Mouse (Mus musculus) brain, embryonic 14.5 days (tissue): ENCODE measurements around the gene Tra2a.
"Not testable (repeated sequence)": the region's sequence is repeated elsewhere in the genome, so short reads cannot be mapped to it uniquely, and the experiment has no call there.

Source experiments
- CTCF ChIP-seq: fragments of 200-500 bp; IDR thresholded peaks from 2 replicates; pipeline ENCODE4 v1.5.1; 2012; ENCODE audit warnings: inconsistent platforms, mild to moderate bottlenecking, moderate library complexity, borderline replicate concordance; ENCODE audit not compliant: insufficient read depth, insufficient read length; ENCODE audit errors: extremely low read depth
- POLR2A ChIP-seq: fragments of 200-500 bp; IDR thresholded peaks from 2 replicates; pipeline ENCODE4 v1.6.1; 2012; ENCODE audit warnings: mild to moderate bottlenecking, inconsistent platforms, borderline replicate concordance; ENCODE audit not compliant: poor library complexity, insufficient read depth, insufficient read length, severe bottlenecking; ENCODE audit errors: extremely low read depth

- TF ChIP-seq POLR2A, CTCF: not testable (repeated sequence)
Measured at GRCm38 (mm10) chr6:49264446-49264845, 613 bp upstream of the Tra2a start.
